Mouse (Mus musculus) C2C12 (cell line): ENCODE data around the gene Miga1.

ENCODE experiments used
- CTCF ChIP-seq: IDR thresholded peaks from one replicate; pipeline ENCODE4 v1.5.1; 2011; ENCODE audit not compliant: control insufficient read depth, insufficient read depth, insufficient read length
- USF1 ChIP-seq: IDR thresholded peaks from one replicate; pipeline ENCODE4 v1.6.1; 2011; ENCODE audit warnings: low read depth, mild to moderate bottlenecking, control low read depth, moderate library complexity

GRCm38 (mm10) chr3:152350966-152351365 is 10.8 kb upstream of the Miga1 start:
- no peak for TF ChIP-seq CTCF
- TF ChIP-seq USF1 = no peak
